Mouse (Mus musculus): Measurements from ENCODE around the gene Actr8. TPM values are rescaled to one million over a fixed set of nuclear protein-coding genes. Genes with fewer than 3 reads are reported as not detected.

The Actr8 gene
- polyA plus RNA-seq, 1 experiment from 2014 or later: 59.4 TPM

GRCm38 (mm10) chr14:29976927-29977326 is 1.2 kb upstream of the Actr8 start:
- Histone ChIP-seq H3K27me3 (ENCODE audit: insufficient read depth, low read length) (no peaks in the 10 kb centered on the region), H3K4me3 (ENCODE audit: low read depth, low read length) (no peak overlapping the region), H3K4me1 (ENCODE audit: insufficient read depth) (peaks cover 8% of the 10 kb centered on the region; the same call in 1 of the 2 replicates), H3K9ac (no peak overlapping the region), H3K4me2 (no peak overlapping the region), H3K9me3 (ENCODE audit: low read depth, low read length) (no peaks in the 10 kb centered on the region), H3K27ac (ENCODE audit: low read depth) (no peak overlapping the region), H3K36me3 (ENCODE audit: insufficient read depth) (peaks cover 52% of the 10 kb centered on the region)
- ATAC-seq (ENCODE audit: insufficient read depth) (no peak), DNase-seq (no peak)
- no peak for TF ChIP-seq CTCF (IDR thresholded peaks at IDR 0.05; ENCODE audit: low read depth)
- 92% methylated on average over 6 of the region's 6 CpGs for WGBS

DNA sequence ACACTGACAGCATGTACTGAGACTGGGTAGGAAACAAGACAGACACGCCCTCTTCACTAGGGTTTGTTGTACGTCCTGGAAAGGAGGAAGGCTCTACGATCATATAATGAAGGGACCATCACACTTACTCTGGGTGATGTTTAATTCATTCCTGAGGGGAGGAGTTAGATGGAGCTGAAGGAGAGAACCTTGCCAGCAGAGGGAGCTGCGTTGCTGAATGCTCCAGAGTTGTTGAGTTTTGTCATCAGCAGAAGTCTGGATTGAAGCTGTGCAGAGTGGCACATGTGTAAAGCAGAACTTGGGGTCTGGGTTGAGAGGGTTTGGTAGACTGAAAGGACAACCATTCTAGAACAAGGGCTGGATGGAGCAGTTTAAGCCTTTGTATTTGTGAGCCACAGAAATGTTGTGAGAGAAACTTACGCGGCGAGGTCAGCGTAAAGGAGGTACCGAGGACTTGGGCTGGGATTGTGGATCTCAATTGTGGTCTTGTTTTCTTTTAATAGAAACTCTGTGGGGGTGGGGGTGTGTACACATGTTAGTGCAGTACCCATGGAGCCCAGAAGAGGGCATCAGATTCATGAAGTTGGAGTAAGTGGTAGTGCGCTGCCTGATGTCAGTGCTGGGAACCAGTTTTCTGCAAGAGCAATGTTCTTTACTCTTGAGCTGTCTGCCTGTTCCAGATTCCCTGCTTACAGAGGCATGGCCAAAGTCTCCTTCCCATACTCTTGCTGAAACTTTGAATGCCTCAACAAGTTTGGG is 2.5 kb downstream of the Actr8 start:
- Histone ChIP-seq H3K36me3 (ENCODE audit: insufficient read depth) (peaks cover 56% of the 10 kb centered on the region), H3K27ac (ENCODE audit: low read depth) (no peak overlapping the region), H3K4me2 (no peak overlapping the region), H3K9ac (no peak overlapping the region), H3K4me1 (ENCODE audit: insufficient read depth) (peaks cover 8% of the 10 kb centered on the region; the same call in 1 of the 2 replicates), H3K27me3 (ENCODE audit: insufficient read depth, low read length) (no peaks in the 10 kb centered on the region), H3K4me3 (ENCODE audit: low read depth, low read length) (no peak overlapping the region), H3K9me3 (ENCODE audit: low read depth, low read length) (no peaks in the 10 kb centered on the region)
- TF ChIP-seq CTCF (IDR thresholded peaks at IDR 0.05; ENCODE audit: low read depth): peak; percentile 9
- ATAC-seq (ENCODE audit: insufficient read depth) (no peak), DNase-seq (peak; percentile 24)
- WGBS: 94% methylated on average over 10 of the region's 10 CpGs

GRCm38 (mm10) chr14:29986096-29986495 is 8.0 kb downstream of the Actr8 start:
- ATAC-seq (ENCODE audit: insufficient read depth): no peak
- no peak overlapping the region for H3K27ac ChIP-seq (ENCODE audit: low read depth)
- H3K27me3 ChIP-seq (ENCODE audit: insufficient read depth, low read length): no peaks in the 10 kb centered on the region
- no peak for DNase-seq
- no peaks in the 10 kb centered on the region for H3K9me3 ChIP-seq (ENCODE audit: low read depth, low read length)
- H3K4me3 ChIP-seq (ENCODE audit: low read depth, low read length): no peak overlapping the region
- no peak for TF ChIP-seq CTCF (IDR thresholded peaks at IDR 0.05; ENCODE audit: low read depth)
- H3K4me1 ChIP-seq (ENCODE audit: insufficient read depth): no peaks in the 10 kb centered on the region
- H3K36me3 ChIP-seq (ENCODE audit: insufficient read depth): peaks cover 98% of the 10 kb centered on the region
- no peak overlapping the region for H3K9ac ChIP-seq
- no peak overlapping the region for H3K4me2 ChIP-seq
- 90% methylated on average over 4 of the region's 4 CpGs for WGBS

- no peaks in the 10 kb centered on the region for H3K4me1 ChIP-seq (ENCODE audit: insufficient read depth)
- no peak overlapping the region for H3K9ac ChIP-seq
- ATAC-seq (ENCODE audit: insufficient read depth) (no peak), DNase-seq (no peak)
- no peak overlapping the region for H3K27ac ChIP-seq (ENCODE audit: low read depth)
- 96% methylated on average over 6 of the region's 6 CpGs for WGBS
- H3K9me3 ChIP-seq (ENCODE audit: low read depth, low read length): no peaks in the 10 kb centered on the region
- no peaks in the 10 kb centered on the region for H3K27me3 ChIP-seq (ENCODE audit: insufficient read depth, low read length)
- H3K4me3 ChIP-seq (ENCODE audit: low read depth, low read length): no peak overlapping the region
- no peak overlapping the region for H3K4me2 ChIP-seq
- peaks cover 100% of the 10 kb centered on the region for H3K36me3 ChIP-seq (ENCODE audit: insufficient read depth)
- TF ChIP-seq CTCF (IDR thresholded peaks at IDR 0.05; ENCODE audit: low read depth): no peak
These were observed 9.1 kb downstream of the Actr8 start for GRCm38 (mm10) chr14:29987276-29987675.

DNA sequence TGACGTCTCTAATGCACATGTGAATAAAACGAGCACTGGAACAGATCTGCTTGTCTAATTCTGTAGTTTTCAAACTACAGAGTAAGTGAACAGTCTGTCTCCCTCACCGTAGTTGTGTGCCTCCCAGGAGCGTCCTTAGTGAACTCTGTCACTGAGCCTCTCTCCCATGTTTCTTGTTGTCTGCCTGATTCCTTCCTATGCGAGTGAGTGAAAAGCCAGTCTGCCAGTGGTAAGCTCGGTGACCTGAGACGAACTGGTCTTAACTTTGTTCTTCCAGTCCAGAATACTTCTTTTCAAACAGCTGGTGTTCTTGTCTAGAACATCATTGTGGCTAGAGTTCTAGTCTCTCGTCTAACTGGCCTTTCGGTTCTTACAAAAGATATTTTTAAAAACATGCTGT is 9.6 kb downstream of the Actr8 start:
- 86% methylated on average over 9 of the region's 9 CpGs for WGBS
- Histone ChIP-seq H3K4me3 (ENCODE audit: low read depth, low read length) (no peak overlapping the region), H3K9me3 (ENCODE audit: low read depth, low read length) (no peaks in the 10 kb centered on the region), H3K4me2 (no peak overlapping the region), H3K36me3 (ENCODE audit: insufficient read depth) (peaks cover 100% of the 10 kb centered on the region), H3K27ac (ENCODE audit: low read depth) (no peak overlapping the region), H3K27me3 (ENCODE audit: insufficient read depth, low read length) (no peaks in the 10 kb centered on the region), H3K4me1 (ENCODE audit: insufficient read depth) (no peaks in the 10 kb centered on the region), H3K9ac (no peak overlapping the region)
- no peak for ATAC-seq (ENCODE audit: insufficient read depth)
- no peak for DNase-seq
- TF ChIP-seq CTCF (IDR thresholded peaks at IDR 0.05; ENCODE audit: low read depth): no peak

GRCm38 (mm10) chr14:29988337-29988736 is 10.2 kb downstream of the Actr8 start:
- 93% methylated on average over 4 of the region's 4 CpGs for WGBS
- Histone ChIP-seq H3K4me2 (no peak overlapping the region), H3K9me3 (ENCODE audit: low read depth, low read length) (no peaks in the 10 kb centered on the region), H3K27ac (ENCODE audit: low read depth) (no peak overlapping the region), H3K4me1 (ENCODE audit: insufficient read depth) (no peaks in the 10 kb centered on the region), H3K9ac (no peak overlapping the region), H3K36me3 (ENCODE audit: insufficient read depth) (peaks cover 100% of the 10 kb centered on the region), H3K4me3 (ENCODE audit: low read depth, low read length) (no peak overlapping the region), H3K27me3 (ENCODE audit: insufficient read depth, low read length) (no peaks in the 10 kb centered on the region)
- DNase-seq: no peak
- ATAC-seq (ENCODE audit: insufficient read depth): no peak
- no peak for TF ChIP-seq CTCF (IDR thresholded peaks at IDR 0.05; ENCODE audit: low read depth)

DNA sequence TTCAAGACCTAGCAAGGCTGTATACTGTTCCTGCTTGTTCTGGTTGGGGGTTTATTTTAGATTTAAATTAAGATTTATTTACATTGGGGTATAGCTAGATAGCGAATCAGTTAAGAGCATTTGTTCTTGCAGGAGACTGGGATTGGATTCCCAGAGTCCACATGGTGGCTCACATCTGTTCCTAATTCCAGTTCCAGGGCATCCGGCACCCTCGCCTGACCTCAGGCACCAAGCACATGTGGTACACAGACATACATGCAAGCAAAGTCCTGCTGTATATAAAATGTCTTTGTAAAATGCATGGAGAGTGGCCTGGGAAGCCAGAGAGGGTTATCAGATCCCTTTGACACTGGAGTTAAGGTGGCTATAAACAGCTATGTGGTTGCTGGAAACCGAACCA is 16.8 kb downstream of the Actr8 start:
- Histone ChIP-seq H3K4me3 (ENCODE audit: low read depth, low read length) (no peak overlapping the region), H3K4me1 (ENCODE audit: insufficient read depth) (no peaks in the 10 kb centered on the region), H3K27ac (ENCODE audit: low read depth) (no peak overlapping the region), H3K9ac (no peak overlapping the region), H3K36me3 (ENCODE audit: insufficient read depth) (peaks cover 73% of the 10 kb centered on the region), H3K27me3 (ENCODE audit: insufficient read depth, low read length) (no peaks in the 10 kb centered on the region), H3K4me2 (no peak overlapping the region), H3K9me3 (ENCODE audit: low read depth, low read length) (no peaks in the 10 kb centered on the region)
- no peak for TF ChIP-seq CTCF (IDR thresholded peaks at IDR 0.05; ENCODE audit: low read depth)
- no peak for ATAC-seq (ENCODE audit: insufficient read depth)
- no peak for DNase-seq
- 81% methylated on average over 4 of the region's 4 CpGs for WGBS
